Mouse (Mus musculus) Patski (cell line): ENCODE results near the gene Exosc7. TPM values are rescaled to one million over a fixed set of nuclear protein-coding genes. Genes with fewer than 3 reads are reported as not detected.

Source experiments
- ATAC-seq: fragments of 100-300 bp; one replicate; pipeline ENCODE4 v1.8.0; 2021
- CTCF ChIA-PET: fragments of 350-600 bp; sonication (Branson Sonifier 250); formaldehyde crosslinking; loops from one replicate; lab custom pipeline; 2022; ENCODE audit warnings: inconsistent platforms; lab: Charles Lee
- POLR2A ChIA-PET: fragments of 350-600 bp; sonication (Branson Sonifier 250); formaldehyde crosslinking; loops from one replicate; lab custom pipeline; 2022; ENCODE audit warnings: antibody characterized with exemption, inconsistent platforms; lab: Charles Lee
- DNase-seq: peaks from one replicate; pipeline ENCODE4 v3.0.0-alpha.2; 2011; ENCODE audit warnings: low read depth, low spot score
- H3K27me3 ChIP-seq: fragments of 371-371 bp; one replicate; pipeline ENCODE4 v1.5.1; 2021
- CTCF ChIP-seq: fragments of 100-300 bp; IDR thresholded peaks from one replicate; pipeline ENCODE4 v1.5.1; 2021
- in situ Hi-C: fragments of 300-500 bp; cut with MboI; formaldehyde crosslinking; loops from 3 replicates; pipeline ENCODE4 v1.11.1; 2018; ENCODE audit warnings: low pct_unique_long_range_greater_than_20kb, mixed read lengths
- polyA plus RNA-seq: library from polyadenylated mRNA; unstranded; gene quantifications from one replicate; pipeline ENCODE4 v1.2.3, GENCODE M21; 2021

The Exosc7 gene
- polyA plus RNA-seq, 1 experiment from 2014 or later: 53.2 TPM

DNA sequence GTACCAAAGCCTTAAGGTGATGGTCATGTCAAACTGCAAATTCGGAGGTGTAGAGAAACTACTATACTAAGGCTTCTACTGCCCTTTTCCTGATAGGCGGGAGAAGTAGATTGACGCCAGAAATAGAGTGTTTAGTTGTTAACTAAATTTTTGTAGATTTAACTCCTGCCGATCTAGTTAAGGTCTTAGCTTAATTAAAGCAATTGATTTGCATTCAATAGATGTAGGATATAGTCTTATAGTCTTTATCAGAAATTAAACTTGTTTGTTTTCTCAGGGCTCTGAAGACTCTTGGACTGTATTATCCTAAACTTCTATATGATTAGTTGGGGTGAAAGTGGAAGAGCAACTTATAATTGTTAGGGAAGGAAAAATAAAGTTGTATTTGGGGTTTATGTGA lies 5.8 kb upstream of the Exosc7 start:
- POLR2A ChIA-PET: interaction anchor here (0.7 kb wide), 1 partner anchor 87 kb away, joined by 3 read pairs; no protein-coding TSS in a partner anchor
- CTCF ChIA-PET: interaction anchor here (1.7 kb wide), 1 partner anchor 16 kb away, joined by 4 read pairs; no protein-coding TSS in a partner anchor
- H3K27me3 ChIP-seq: no peaks in the 10 kb centered on the region
- DNase-seq: no peak
- ATAC-seq: peak; percentile 100
- in situ Hi-C loops: no loop called here
- TF ChIP-seq CTCF: no peak

DNA sequence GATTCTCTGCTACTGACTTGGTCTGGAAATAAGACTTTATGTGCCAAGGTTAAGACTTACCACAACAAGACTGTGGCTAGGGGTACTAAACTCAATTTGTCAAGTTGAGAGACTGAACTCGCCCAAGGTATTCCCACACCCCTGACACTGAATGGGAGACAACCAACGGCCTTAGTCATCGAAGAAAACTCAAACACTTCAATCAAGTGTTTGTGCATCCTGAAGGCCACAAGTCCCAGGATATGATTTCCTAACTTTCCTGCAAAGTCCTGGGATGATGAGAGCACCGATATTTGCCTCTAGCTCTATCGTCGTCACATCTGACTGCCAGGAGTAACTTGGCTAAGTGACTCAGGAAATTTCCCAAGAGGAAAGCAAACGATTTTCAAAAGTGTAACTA lies 3.8 kb upstream of the Exosc7 start:
- ChIA-PET POLR2A (interaction anchor here (0.6 to 0.7 kb wide), 2 partner anchors 12 to 351 kb away, joined by 3 to 4 read pairs; no protein-coding TSS in a partner anchor), CTCF (interaction anchor here (1.2 kb wide), 1 partner anchor 14 kb away, joined by 6 read pairs; no protein-coding TSS in a partner anchor)
- ATAC-seq: no peak
- H3K27me3 ChIP-seq: no peaks in the 10 kb centered on the region
- TF ChIP-seq CTCF: no peak
- no peak for DNase-seq
- in situ Hi-C loops: no loop called here

DNA sequence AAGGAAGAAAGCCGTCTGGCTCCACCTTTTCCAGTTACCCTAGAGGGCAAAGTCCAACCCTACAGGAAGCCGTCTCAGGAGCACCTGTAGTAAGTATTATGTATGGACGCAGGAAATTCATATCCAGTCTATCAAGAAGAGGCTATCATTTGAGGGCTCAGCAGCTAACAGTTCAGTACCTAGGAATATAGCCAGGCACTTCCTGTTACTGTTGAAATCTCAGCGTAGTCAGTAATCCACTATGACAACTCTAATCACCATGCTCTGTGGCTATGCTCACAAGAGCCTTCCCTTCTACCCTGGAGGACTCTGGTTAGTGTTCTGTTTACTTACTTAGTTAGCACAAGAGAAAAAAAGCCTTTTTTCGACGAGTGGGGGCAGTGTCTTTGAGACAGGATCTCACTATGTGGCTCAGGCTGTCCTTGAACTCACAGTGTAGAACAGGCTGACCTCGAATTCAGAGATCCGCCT lies 1.2 kb upstream of the Exosc7 start:
- ATAC-seq (no peak), DNase-seq (no peak)
- in situ Hi-C loops: loop anchor here (5.0 kb wide), 1 partner anchor 89 kb away; the partner anchor contains the start of gene Tmem42
- ChIA-PET CTCF (interaction anchor here (1.0 kb wide), 1 partner anchor 159 kb away, joined by 3 read pairs; no protein-coding TSS in a partner anchor), POLR2A (no interaction called here)
- no peaks in the 10 kb centered on the region for H3K27me3 ChIP-seq
- TF ChIP-seq CTCF: peak; percentile 35

DNA sequence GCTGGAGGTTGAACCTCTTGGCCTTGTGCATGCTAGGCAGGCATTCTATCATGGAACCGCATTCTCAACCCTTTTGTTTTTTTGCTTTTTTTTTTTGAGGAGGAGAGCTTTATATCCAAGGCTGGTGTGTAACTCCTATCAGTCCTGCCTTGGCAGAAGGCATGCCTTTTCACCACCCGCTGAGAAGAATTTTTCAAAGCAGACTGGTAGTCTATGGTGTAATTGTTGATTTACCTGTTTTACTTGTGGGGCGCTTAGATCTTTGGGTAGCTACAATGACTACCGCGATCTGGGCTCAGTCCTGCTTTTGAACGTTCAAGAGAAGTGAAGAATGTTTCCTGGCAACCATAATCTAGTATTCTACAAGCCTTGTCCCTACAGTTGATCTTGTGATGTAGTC lies 916 bp downstream of the Exosc7 start:
- no peak for ATAC-seq
- TF ChIP-seq CTCF: no peak
- CTCF ChIA-PET: interaction anchor here (1.1 kb wide), 1 partner anchor 9 kb away, joined by 8 read pairs; no protein-coding TSS in a partner anchor
- no peaks in the 10 kb centered on the region for H3K27me3 ChIP-seq
- POLR2A ChIA-PET: interaction anchor here (0.6 to 1.3 kb wide), 5 partner anchors 25 to 188 kb away, joined by 3 to 4 read pairs (median 3); no protein-coding TSS in a partner anchor
- in situ Hi-C loops: loop anchor here (5.0 kb wide), 1 partner anchor 92 kb away; the partner anchor contains the start of gene Tmem42
- no peak for DNase-seq

- no peak for TF ChIP-seq CTCF
- DNase-seq: no peak
- in situ Hi-C loops: no loop called here
- no peak for ATAC-seq
- ChIA-PET CTCF (interaction anchor here (0.9 to 1.3 kb wide), 2 partner anchors 8 to 44 kb away, joined by 3 to 4 read pairs; no protein-coding TSS in a partner anchor), POLR2A (no interaction called here)
- no peaks in the 10 kb centered on the region for H3K27me3 ChIP-seq
Observed at GRCm38 (mm10) chr9:123115566-123115965, 2.6 kb downstream of the Exosc7 start.

GRCm38 (mm10) chr9:123123017-123123416 lies 10.0 kb downstream of the Exosc7 start:
- no peaks in the 10 kb centered on the region for H3K27me3 ChIP-seq
- no peak for ATAC-seq
- ChIA-PET CTCF (interaction anchor here (0.9 to 3.1 kb wide), 9 partner anchors 8 to 130 kb away, joined by 3 to 15 read pairs (median 4); partner anchors contain the start of gene Clec3b), POLR2A (no interaction called here)
- in situ Hi-C loops: loop anchor here (10.0 kb wide), 1 partner anchor 388 kb away; no protein-coding TSS in a partner anchor
- TF ChIP-seq CTCF: no peak
- DNase-seq: no peak

GRCm38 (mm10) chr9:123123571-123124412 lies 10.8 kb downstream of the Exosc7 start:
- CTCF ChIA-PET: interaction anchor here (0.9 to 3.1 kb wide), 9 partner anchors 8 to 129 kb away, joined by 3 to 15 read pairs (median 4); partner anchors contain the start of gene Clec3b
- no peaks in the 10 kb centered on the region for H3K27me3 ChIP-seq
- DNase-seq (no peak), ATAC-seq (no peak)
- POLR2A ChIA-PET: interaction anchor here (0.5 to 1.2 kb wide), 2 partner anchors 18 to 176 kb away, joined by 3 read pairs; no protein-coding TSS in a partner anchor
- in situ Hi-C loops: loop anchor here (10.0 kb wide), 1 partner anchor 389 kb away; no protein-coding TSS in a partner anchor
- TF ChIP-seq CTCF: peak; percentile 88

- no peak for TF ChIP-seq CTCF
- no peaks in the 10 kb centered on the region for H3K27me3 ChIP-seq
- ATAC-seq: no peak
- DNase-seq: no peak
- CTCF ChIA-PET: interaction anchor here (3.1 kb wide), 1 partner anchor 8 kb away, joined by 15 read pairs; no protein-coding TSS in a partner anchor
- in situ Hi-C loops: loop anchor here (10.0 kb wide), 1 partner anchor 390 kb away; no protein-coding TSS in a partner anchor
- POLR2A ChIA-PET: interaction anchor here (1.2 kb wide), 1 partner anchor 17 kb away, joined by 3 read pairs; no protein-coding TSS in a partner anchor
Observed at GRCm38 (mm10) chr9:123124413-123124981, 11.5 kb downstream of the Exosc7 start.

GRCm38 (mm10) chr9:123127663-123128062 lies 14.6 kb downstream of the Exosc7 start:
- no peaks in the 10 kb centered on the region for H3K27me3 ChIP-seq
- POLR2A ChIA-PET: no interaction called here
- in situ Hi-C loops: loop anchor here (10.0 kb wide), 1 partner anchor 393 kb away; no protein-coding TSS in a partner anchor
- CTCF ChIA-PET: interaction anchor here (1.1 kb wide), 1 partner anchor 10 kb away, joined by 4 read pairs; no protein-coding TSS in a partner anchor
- no peak for TF ChIP-seq CTCF
- no peak for DNase-seq
- ATAC-seq: no peak
